Mouse (Mus musculus): ENCODE data around the gene Ipo9.

DNA sequence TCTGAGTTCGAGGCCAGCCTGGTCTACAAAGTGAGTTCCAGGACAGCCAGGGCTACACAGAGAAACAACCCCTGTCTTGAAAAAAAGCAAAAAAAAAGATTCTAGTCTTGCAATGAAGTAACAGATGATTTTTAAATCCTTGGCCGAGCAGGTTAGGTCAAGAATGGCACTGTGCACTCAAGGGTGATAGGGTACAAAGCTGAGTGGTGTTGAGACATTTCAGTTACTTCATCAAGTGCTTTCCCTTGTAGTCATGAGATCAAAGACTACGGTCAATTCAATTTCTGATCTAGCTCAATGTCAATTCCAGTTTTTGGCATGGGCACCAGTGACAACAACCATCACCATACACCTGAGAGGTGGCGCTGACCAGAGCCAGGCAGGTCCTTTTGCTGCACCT lies 21.3 kb downstream of the Ipo9 start:
- TF ChIP-seq CHD2 (IDR thresholded peaks at IDR 0.05; ENCODE audit: low read length) (no peak), CTCF (IDR thresholded peaks at IDR 0.05 in 2 of 3, conservative IDR thresholded peaks at IDR 0.05 in 1 of 3; ENCODE audit: control insufficient read depth in 1 of 3, insufficient read depth in 1 of 3, low read depth in 2 of 3, low read length in 3 of 3, poor library complexity in 1 of 3, severe bottlenecking in 1 of 3) (no peak; a peak in 1 of 6 replicates), TCF12 (IDR thresholded peaks at IDR 0.05; ENCODE audit: low read depth, low read length) (no peak), EP300 (IDR thresholded peaks at IDR 0.05; ENCODE audit: low read depth in 1 of 2, low read length in 2 of 2) (no peak), GATA1 (IDR thresholded peaks at IDR 0.05; ENCODE audit: low read depth, low read length) (no peak), MXI1 (IDR thresholded peaks at IDR 0.05; ENCODE audit: low read depth, low read length) (no peak), MAX (IDR thresholded peaks at IDR 0.05; ENCODE audit: low read length) (no peak)
